Mouse (Mus musculus): ENCODE measurements at regions not wholly inside any gene's neighbourhood (a gene's known extent, or its start where the extent isn't known, plus 50 kb on each side); places are given as distances from the start of the nearest gene placed in this dataset.

GRCm38 (mm10) chr13:78638462-78638861 lies 438.9 kb upstream of the Nr2f1 start:
- no peaks in the 10 kb centered on the region for H3K4me1 ChIP-seq (ENCODE audit: control insufficient read depth, insufficient read depth, insufficient read length, low read length)
- no peak overlapping the region for H3K27ac ChIP-seq (replicated peaks; ENCODE audit: low read depth, low read length)
- no peak overlapping the region for H3K4me3 ChIP-seq (ENCODE audit: insufficient read depth, low read depth, low read length)

GRCm38 (mm10) chr13:78631609-78632008 lies 432.1 kb upstream of the Nr2f1 start:
- no peak overlapping the region for H3K27ac ChIP-seq (replicated peaks; ENCODE audit: low read depth, low read length)
- no peak overlapping the region for H3K4me3 ChIP-seq (ENCODE audit: insufficient read depth, low read depth, low read length)

GRCm38 (mm10) chr13:78629041-78629727 lies 429.6 kb upstream of the Nr2f1 start:
- Histone ChIP-seq H3K4me1 (ENCODE audit: control insufficient read depth, insufficient read depth, insufficient read length, low read length) (no peaks in the 10 kb centered on the region), H3K4me3 (ENCODE audit: insufficient read depth, low read depth, low read length) (no peak overlapping the region), H3K27ac (replicated peaks; ENCODE audit: low read depth, low read length) (no peak overlapping the region)

More at GRCm38 (mm10) chr13:78631609-78632008, 432.1 kb upstream of the Nr2f1 start:
- H3K4me1 ChIP-seq (ENCODE audit: control insufficient read depth, insufficient read depth, insufficient read length, low read length) = no peaks in the 10 kb centered on the region

- no peaks in the 10 kb centered on the region for H3K4me1 ChIP-seq (ENCODE audit: control insufficient read depth, insufficient read depth, insufficient read length, low read length)
- H3K4me3 ChIP-seq (ENCODE audit: insufficient read depth, low read depth, low read length) = no peak overlapping the region
- no peak overlapping the region for H3K27ac ChIP-seq (replicated peaks; ENCODE audit: low read depth, low read length)
These were observed 424.1 kb upstream of the Nr2f1 start for GRCm38 (mm10) chr13:78623652-78624051.

- Histone ChIP-seq H3K27ac (replicated peaks; ENCODE audit: low read depth, low read length) (no peak overlapping the region), H3K4me1 (ENCODE audit: control insufficient read depth, insufficient read depth, insufficient read length, low read length) (no peaks in the 10 kb centered on the region), H3K4me3 (ENCODE audit: insufficient read depth, low read depth, low read length) (no peak overlapping the region)
These were observed 403.3 kb upstream of the Nr2f1 start for GRCm38 (mm10) chr13:78602861-78603211.

- Histone ChIP-seq H3K4me1 (ENCODE audit: control insufficient read depth, insufficient read depth, insufficient read length, low read length) (no peaks in the 10 kb centered on the region), H3K4me3 (ENCODE audit: insufficient read depth, low read depth, low read length) (no peak overlapping the region), H3K27ac (replicated peaks; ENCODE audit: low read depth, low read length) (no peak overlapping the region)
These were observed 402.8 kb upstream of the Nr2f1 start for GRCm38 (mm10) chr13:78602211-78602860.

GRCm38 (mm10) chr13:78580863-78581595 lies 381.5 kb upstream of the Nr2f1 start:
- H3K4me3 ChIP-seq (ENCODE audit: insufficient read depth, low read depth, low read length) = no peak overlapping the region

GRCm38 (mm10) chr13:78577497-78577896 lies 377.9 kb upstream of the Nr2f1 start:
- Histone ChIP-seq H3K4me3 (ENCODE audit: insufficient read depth, low read depth, low read length) (no peak overlapping the region), H3K27ac (replicated peaks; ENCODE audit: low read depth, low read length) (no peak overlapping the region), H3K4me1 (ENCODE audit: control insufficient read depth, insufficient read depth, insufficient read length, low read length) (no peaks in the 10 kb centered on the region; the same call in 1 of the 2 replicates)

More at GRCm38 (mm10) chr13:78580863-78581595, 381.5 kb upstream of the Nr2f1 start:
- Histone ChIP-seq H3K4me1 (ENCODE audit: control insufficient read depth, insufficient read depth, insufficient read length, low read length) (no peaks in the 10 kb centered on the region; the same call in 1 of the 2 replicates), H3K27ac (replicated peaks; ENCODE audit: low read depth, low read length) (no peak overlapping the region)

- no peak overlapping the region for H3K27ac ChIP-seq (replicated peaks; ENCODE audit: low read depth, low read length)
These were observed 377.0 kb upstream of the Nr2f1 start for GRCm38 (mm10) chr13:78576300-78577296.

GRCm38 (mm10) chr13:78571093-78571492 lies 371.5 kb upstream of the Nr2f1 start:
- no peaks in the 10 kb centered on the region for H3K4me1 ChIP-seq (ENCODE audit: control insufficient read depth, insufficient read depth, insufficient read length, low read length)
- H3K4me3 ChIP-seq (ENCODE audit: insufficient read depth, low read depth, low read length) = no peak overlapping the region
- no peak overlapping the region for H3K27ac ChIP-seq (replicated peaks; ENCODE audit: low read depth, low read length)

More at GRCm38 (mm10) chr13:78576300-78577296, 377.0 kb upstream of the Nr2f1 start:
- no peaks in the 10 kb centered on the region; the same call in 1 of the 2 replicates for H3K4me1 ChIP-seq (ENCODE audit: control insufficient read depth, insufficient read depth, insufficient read length, low read length)
- H3K4me3 ChIP-seq (ENCODE audit: insufficient read depth, low read depth, low read length) = no peak overlapping the region

- no peak overlapping the region for H3K4me3 ChIP-seq (ENCODE audit: insufficient read depth, low read depth, low read length)
- no peak overlapping the region for H3K27ac ChIP-seq (replicated peaks; ENCODE audit: low read depth, low read length)
- no peaks in the 10 kb centered on the region for H3K4me1 ChIP-seq (ENCODE audit: control insufficient read depth, insufficient read depth, insufficient read length, low read length)
These were observed 324.9 kb upstream of the Nr2f1 start for GRCm38 (mm10) chr13:78524446-78524937.

GRCm38 (mm10) chr13:78520771-78521170 lies 321.2 kb upstream of the Nr2f1 start:
- Histone ChIP-seq H3K4me3 (ENCODE audit: insufficient read depth, low read depth, low read length) (no peak overlapping the region), H3K27ac (replicated peaks; ENCODE audit: low read depth, low read length) (no peak overlapping the region), H3K4me1 (ENCODE audit: control insufficient read depth, insufficient read depth, insufficient read length, low read length) (no peaks in the 10 kb centered on the region)

- no peak overlapping the region for H3K4me3 ChIP-seq (ENCODE audit: insufficient read depth, low read depth, low read length)
- no peaks in the 10 kb centered on the region for H3K4me1 ChIP-seq (ENCODE audit: control insufficient read depth, insufficient read depth, insufficient read length, low read length)
- H3K27ac ChIP-seq (replicated peaks; ENCODE audit: low read depth, low read length) = no peak overlapping the region
These were observed 320.6 kb upstream of the Nr2f1 start for GRCm38 (mm10) chr13:78520186-78520585.

- no peak overlapping the region for H3K4me3 ChIP-seq (ENCODE audit: insufficient read depth, low read depth, low read length)
- H3K4me1 ChIP-seq (ENCODE audit: control insufficient read depth, insufficient read depth, insufficient read length, low read length) = no peaks in the 10 kb centered on the region
- no peak overlapping the region for H3K27ac ChIP-seq (replicated peaks; ENCODE audit: low read depth, low read length)
These were observed 301.0 kb upstream of the Nr2f1 start for GRCm38 (mm10) chr13:78500551-78500950.

Data from brown adipose tissue, adult 24 weeks (tissue).